Mouse (Mus musculus) CH12.LX (cell line): ENCODE results near the gene Carmil1. TPM values are rescaled to one million over a fixed set of nuclear protein-coding genes. Genes with fewer than 3 reads are reported as not detected.

ENCODE experiments used
- DNase-seq: peaks from one replicate; pipeline ENCODE4 v3.0.0-alpha.2; 2013; ENCODE audit errors: extremely low read depth
- H3K27ac ChIP-seq: 2 replicates; pipeline ENCODE4 v1.5.1; 2012; ENCODE audit warnings: low read depth, mild to moderate bottlenecking, control low read depth, moderate library complexity; ENCODE audit not compliant: insufficient read depth
- H3K27me3 ChIP-seq: replicated peaks from 2 replicates; pipeline ENCODE3; 2012; ENCODE audit warnings: inconsistent platforms
- H3K36me3 ChIP-seq, 2 experiments: replicated peaks in 1 of 2; 2 replicates each; pipeline versions ENCODE3 to v1.6.1; 2012; ENCODE audit warnings: inconsistent platforms in 1 of 2, low read length in 1 of 2, mild to moderate bottlenecking in 1 of 2, mixed read lengths in 1 of 2, moderate library complexity in 1 of 2; ENCODE audit not compliant: control insufficient read depth in 1 of 2, insufficient read depth in 1 of 2
- H3K4me1 ChIP-seq, 2 experiments: 2 replicates each; pipeline ENCODE4 v1.6.1; 2012; ENCODE audit warnings: inconsistent platforms in 1 of 2, moderate library complexity in 1 of 2; ENCODE audit not compliant: insufficient read depth in 2 of 2, control insufficient read depth in 1 of 2
- H3K4me2 ChIP-seq: 2 replicates; pipeline ENCODE4 v1.6.1; 2012; ENCODE audit warnings: low read depth, mild to moderate bottlenecking, control low read depth; ENCODE audit not compliant: poor library complexity, insufficient read depth, severe bottlenecking
- H3K4me3 ChIP-seq, 3 experiments: fragments of 150-350 bp in 1 of 3; sonication (generic) in 1 of 3; replicated peaks in 1 of 3; 2 replicates each; pipeline versions ENCODE3 to v1.5.1; 2011 to 2012; ENCODE audit warnings: low read depth in 2 of 3, low read length in 2 of 3, mild to moderate bottlenecking in 2 of 3, moderate library complexity in 2 of 3, control low read depth in 1 of 3, improper control_type of control experiment in 1 of 3, inconsistent platforms in 1 of 3, mixed read lengths in 1 of 3; ENCODE audit not compliant: poor library complexity in 1 of 3
- H3K79me2 ChIP-seq: replicated peaks from 2 replicates; pipeline ENCODE4 v1.6.1; 2012; ENCODE audit warnings: mild to moderate bottlenecking, moderate library complexity; ENCODE audit not compliant: control insufficient read depth, poor library complexity, insufficient read depth, severe bottlenecking; ENCODE audit errors: extremely low read depth
- H3K9ac ChIP-seq: 2 replicates; pipeline ENCODE4 v1.6.1; 2012; ENCODE audit warnings: low read depth, mild to moderate bottlenecking, control low read depth, moderate library complexity; ENCODE audit not compliant: insufficient read depth
- H3K9me3 ChIP-seq: replicated peaks from 2 replicates; pipeline ENCODE3; 2012; ENCODE audit warnings: low read length, inconsistent platforms, mixed read lengths
- ETS1 ChIP-seq: conservative IDR thresholded peaks from 2 replicates; pipeline ENCODE4 v1.6.1; 2012; ENCODE audit warnings: low read depth, mild to moderate bottlenecking, inconsistent platforms, low read length, improper control_type of control experiment, moderate library complexity
- GABPA ChIP-seq: IDR thresholded peaks from 2 replicates; pipeline ENCODE4 v1.6.1; 2012; ENCODE audit warnings: low read depth, low read length, improper control_type of control experiment, inconsistent platforms; ENCODE audit not compliant: insufficient replicate concordance
- HCFC1 ChIP-seq: IDR thresholded peaks from 2 replicates; pipeline ENCODE4 v1.6.1; 2012; ENCODE audit warnings: low read depth, mild to moderate bottlenecking, inconsistent platforms, low read length, improper control_type of control experiment
- IRF4 ChIP-seq: IDR thresholded peaks from 2 replicates; pipeline ENCODE4 v1.6.1; 2014; ENCODE audit warnings: low read depth, mild to moderate bottlenecking, inconsistent platforms, low read length, improper control_type of control experiment
- JUND ChIP-seq: conservative IDR thresholded peaks from 2 replicates; pipeline ENCODE4 v1.6.1; 2011; ENCODE audit warnings: low read depth, low read length, improper control_type of control experiment
- KAT2A ChIP-seq: IDR thresholded peaks from 2 replicates; pipeline ENCODE4 v1.6.1; 2012; ENCODE audit warnings: low read length, improper control_type of control experiment, inconsistent platforms; ENCODE audit not compliant: insufficient replicate concordance
- MAX ChIP-seq: IDR thresholded peaks from 2 replicates; pipeline ENCODE4 v1.6.1; 2011; ENCODE audit warnings: low read length, improper control_type of control experiment
- MXI1 ChIP-seq: IDR thresholded peaks from 2 replicates; pipeline ENCODE4 v1.6.1; 2011; ENCODE audit warnings: mild to moderate bottlenecking, low read depth, low read length, improper control_type of control experiment
- MYC ChIP-seq: IDR thresholded peaks from 2 replicates; pipeline ENCODE4 v1.6.1; 2011; ENCODE audit warnings: low read depth, mild to moderate bottlenecking, improper control_type of control experiment, low read length
- NELFE ChIP-seq: IDR thresholded peaks from 2 replicates; pipeline ENCODE4 v1.6.1; 2011; ENCODE audit warnings: low read depth, low read length, improper control_type of control experiment
- NRF1 ChIP-seq: IDR thresholded peaks from 2 replicates; pipeline ENCODE4 v1.6.1; 2014; ENCODE audit warnings: low read depth, mild to moderate bottlenecking, inconsistent platforms, low read length, improper control_type of control experiment, moderate library complexity
- POLR2A ChIP-seq: IDR thresholded peaks from 2 replicates; pipeline ENCODE4 v1.6.1; 2011; ENCODE audit warnings: low read depth, mild to moderate bottlenecking, improper control_type of control experiment, low read length
- POLR2AphosphoS2 ChIP-seq: IDR thresholded peaks from 2 replicates; pipeline ENCODE4 v1.6.1; 2011; ENCODE audit warnings: low read depth, low read length, improper control_type of control experiment
- RAD21 ChIP-seq: IDR thresholded peaks from 2 replicates; pipeline ENCODE4 v1.6.1; 2011; ENCODE audit warnings: low read depth, mild to moderate bottlenecking, low read length, improper control_type of control experiment, moderate library complexity
- RCOR1 ChIP-seq: conservative IDR thresholded peaks from 2 replicates; pipeline ENCODE4 v1.6.1; 2012; ENCODE audit warnings: low read depth, mild to moderate bottlenecking, inconsistent platforms, low read length, improper control_type of control experiment
- SIN3A ChIP-seq: IDR thresholded peaks from 2 replicates; pipeline ENCODE4 v1.6.1; 2012; ENCODE audit warnings: low read length, improper control_type of control experiment, inconsistent platforms
- UBTF ChIP-seq: IDR thresholded peaks from 2 replicates; pipeline ENCODE4 v1.6.1; 2012; ENCODE audit warnings: low read depth, mild to moderate bottlenecking, inconsistent platforms, low read length, improper control_type of control experiment, moderate library complexity
- USF1 ChIP-seq: IDR thresholded peaks from 2 replicates; pipeline ENCODE4 v1.6.1; 2014; ENCODE audit warnings: low read depth, mild to moderate bottlenecking, inconsistent platforms, low read length, improper control_type of control experiment
- ZC3H11A ChIP-seq: IDR thresholded peaks from 2 replicates; pipeline ENCODE4 v1.6.1; 2012; ENCODE audit warnings: low read depth, mild to moderate bottlenecking, inconsistent platforms, low read length, improper control_type of control experiment
- ZMIZ1 ChIP-seq: IDR thresholded peaks from 2 replicates; pipeline ENCODE4 v1.6.1; 2012; ENCODE audit warnings: low read depth, mild to moderate bottlenecking, inconsistent platforms, low read length, improper control_type of control experiment
- dilution Hi-C: fragments of 300-500 bp; cut with MboI; formaldehyde crosslinking; loops from 2 replicates; pipeline ENCODE4 v1.14.3; 2020; ENCODE audit warnings: low sequenced_read_pairs; ENCODE audit not compliant: extremely low pct_unique_long_range_greater_than_20kb, extremely low pct_ligation_motif_present
- in situ Hi-C: fragments of 300-500 bp; cut with MboI; formaldehyde crosslinking; loops from 3 replicates; pipeline ENCODE4 v1.14.3; 2019; ENCODE audit warnings: low sequenced_read_pairs, low pct_ligation_motif_present, low pct_unique_long_range_greater_than_20kb, mixed read lengths
- polyA plus RNA-seq: library from polyadenylated mRNA; unstranded; fragments of >175 nt; gene quantifications from 2 replicates; pipeline ENCODE4 v1.2.1, GENCODE M21; 2012; ENCODE audit warnings: low read depth; ENCODE audit not compliant: insufficient read length
- total RNA-seq, 2 experiments: library from RNA; depleted of rRNA; stranded (reverse); fragments of 300-350 nt in 1 of 2; fragments of >200 nt in 1 of 2; gene quantifications; 2 replicates each; pipeline ENCODE4 v1.2.3; 2012 to 2014

Carmil1 gene
- total and polyA plus RNA-seq, 3 experiments = 1.1 to 9.4 (median 7.2) TPM

GRCm38 (mm10) chr13:24287381-24287780, 6.8 kb upstream of the Carmil1 start (continued):
- TF ChIP-seq MAX (no peak), RCOR1 (no peak), ZC3H11A (no peak), KAT2A (no peak), SIN3A (no peak)

- no peaks in the 10 kb centered on the region for H3K27me3 ChIP-seq
- H3K9ac ChIP-seq = no peak overlapping the region
- DNase-seq = no peak
- dilution Hi-C loops (no loop called here), in situ Hi-C loops (loop anchor here (25.0 kb wide), 1 partner anchor 443 kb away; the partner anchor contains the start of gene Slc17a3)
- H3K4me1 ChIP-seq = peaks cover 5 to 13% of the 10 kb centered on the region in 2 experiments; a peak in 3 of 4 replicates
- no peaks in the 10 kb centered on the region for H3K9me3 ChIP-seq
- no peak overlapping the region for H3K27ac ChIP-seq
- H3K79me2 ChIP-seq = no peaks in the 10 kb centered on the region
- peak overlapping the region in 2 of 3 experiments; percentile 69 to 70 for H3K4me3 ChIP-seq
- peaks cover 0 to 4% of the 10 kb centered on the region in 2 experiments for H3K36me3 ChIP-seq
- TF ChIP-seq POLR2AphosphoS2 (no peak), MXI1 (no peak)
- TF ChIP-seq, all 38 proteins: peak for 0
- peak overlapping the region; percentile 74 for H3K4me2 ChIP-seq
Observed at GRCm38 (mm10) chr13:24279762-24280438, 695 bp downstream of the Carmil1 start.

- in situ Hi-C loops (loop anchor here (25.0 kb wide), 1 partner anchor 442 kb away; the partner anchor contains the start of gene Slc17a3), dilution Hi-C loops (no loop called here)
- H3K27me3 ChIP-seq = no peaks in the 10 kb centered on the region
Observed at GRCm38 (mm10) chr13:24279407-24279761, 1.2 kb downstream of the Carmil1 start.

More at GRCm38 (mm10) chr13:24279407-24279761, 1.2 kb downstream of the Carmil1 start:
- no peak for DNase-seq
- Histone ChIP-seq H3K36me3 (peaks cover 0 to 4% of the 10 kb centered on the region in 2 experiments), H3K9ac (no peak overlapping the region)
- TF ChIP-seq USF1 = no peak
- TF ChIP-seq NELFE = no peak
- TF ChIP-seq ETS1 = no peak
- TF ChIP-seq HCFC1 = no peak
- TF ChIP-seq GABPA = no peak
- no peak for TF ChIP-seq JUND
- no peak for TF ChIP-seq UBTF
- no peak for TF ChIP-seq ZMIZ1
- no peak for TF ChIP-seq RAD21
- no peak for TF ChIP-seq NRF1
- TF ChIP-seq POLR2A = no peak
- no peak for TF ChIP-seq MYC
- TF ChIP-seq IRF4 = no peak
- TF ChIP-seq KAT2A = no peak
- TF ChIP-seq, all 38 proteins: peak for 0
- Histone ChIP-seq H3K4me1 (peaks cover 5 to 13% of the 10 kb centered on the region in 2 experiments; a peak in 3 of 4 replicates), H3K4me2 (no peak overlapping the region), H3K27ac (no peak overlapping the region), H3K4me3 (no peak overlapping the region), H3K79me2 (no peaks in the 10 kb centered on the region), H3K9me3 (no peaks in the 10 kb centered on the region)
